Comparison of ENCODE assay signal across 8 mouse cellular contexts in the genomic region with DNA sequence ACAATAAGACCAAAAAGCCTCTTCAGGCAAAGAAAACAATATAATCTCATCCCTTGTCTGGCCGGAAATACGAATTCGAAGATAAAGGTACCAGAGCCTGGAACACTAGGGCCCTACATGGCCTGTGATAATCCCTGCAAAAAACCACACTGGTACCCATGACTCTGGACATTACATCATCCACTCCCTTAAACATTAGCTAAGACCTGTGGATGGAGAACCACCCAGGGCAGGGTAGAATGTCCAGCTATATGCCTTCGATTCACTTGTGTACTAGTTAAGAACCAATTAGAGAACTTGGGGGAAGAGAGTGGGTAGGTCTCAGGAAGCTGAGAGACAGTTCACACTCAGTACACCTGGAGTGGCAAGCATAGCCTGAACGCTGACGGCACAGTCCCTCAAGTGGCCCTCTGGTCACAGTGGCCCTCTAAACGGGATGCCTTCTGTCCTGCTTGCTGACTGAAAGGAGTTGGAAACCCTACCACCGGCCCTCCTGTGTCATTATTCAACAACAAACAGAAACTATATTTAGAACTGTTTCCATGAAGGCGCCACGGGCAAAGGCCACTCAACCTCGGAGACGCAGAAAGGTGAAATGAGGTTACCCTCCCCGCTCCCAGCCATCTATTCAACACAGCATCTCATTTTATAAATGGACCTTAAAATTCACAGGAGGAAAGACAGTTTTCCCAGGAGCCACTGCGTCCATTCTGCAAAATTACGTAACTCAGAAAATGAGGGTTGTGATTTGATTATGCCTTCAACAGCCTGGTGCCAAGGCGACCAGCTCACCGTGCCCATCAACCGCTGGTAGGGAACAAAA.
DNase-seq lines count a peak whose midpoint lies in the region; ATAC-seq lines count a peak whose summit lies in the region.

No protein-coding gene starts in this region.

- H3K4me3 ChIP-seq in hindbrain, embryonic 13.5 days, result no peak overlapping the region
- no peak overlapping the region for H3K4me3 ChIP-seq in hindbrain, embryonic 11.5 days (ENCODE audit: low read depth, low read length)
- no peak overlapping the region for H3K4me3 ChIP-seq in lung, embryonic 16.5 days (ENCODE audit: low read length)
- no peak overlapping the region for H3K4me3 ChIP-seq in forebrain, embryonic 16.5 days (replicated peaks; ENCODE audit: low read length)
- H3K4me3 ChIP-seq in midbrain, embryonic 15.5 days, result no peak overlapping the region

- H3K4me1 ChIP-seq in hindbrain, embryonic 13.5 days (replicated peaks), result peaks cover 62% of the 10 kb centered on the region
- H3K4me1 ChIP-seq in hindbrain, embryonic 11.5 days (replicated peaks; ENCODE audit: control insufficient read depth, insufficient read depth, low read length), result 0 out of 2 replicates have a peak, but pooled peaks cover 2% of the 10 kb centered on the region
- peaks cover 18% of the 10 kb centered on the region for H3K4me1 ChIP-seq in lung, embryonic 16.5 days (replicated peaks; ENCODE audit: control insufficient read depth, insufficient read depth, low read length)
- peaks cover 17% of the 10 kb centered on the region for H3K4me1 ChIP-seq in forebrain, embryonic 16.5 days (replicated peaks; ENCODE audit: control insufficient read depth, insufficient read depth, low read length)
- peaks cover 39% of the 10 kb centered on the region for H3K4me1 ChIP-seq in midbrain, embryonic 15.5 days

- ATAC-seq in hindbrain, embryonic 13.5 days (ENCODE audit: low FRiP score), result no peak
- no peak for ATAC-seq in hindbrain, embryonic 11.5 days (ENCODE audit: low FRiP score)
- peak; percentile 75; the same call in 1 of the 2 replicates for ATAC-seq in lung, embryonic 16.5 days (ENCODE audit: low read depth)
- ATAC-seq in forebrain, embryonic 16.5 days, result no peak
- no peak for ATAC-seq in midbrain, embryonic 15.5 days (replicated peaks)

- H3K27me3 ChIP-seq in hindbrain, embryonic 13.5 days, result no peaks in the 10 kb centered on the region
- H3K27me3 ChIP-seq in hindbrain, embryonic 11.5 days (ENCODE audit: control insufficient read depth, insufficient read depth, low read length), result no peaks in the 10 kb centered on the region
- H3K27me3 ChIP-seq in lung, embryonic 16.5 days (ENCODE audit: control insufficient read depth, insufficient read depth, low read depth, low read length), result no peaks in the 10 kb centered on the region
- H3K27me3 ChIP-seq in forebrain, embryonic 16.5 days (replicated peaks; ENCODE audit: control insufficient read depth, insufficient read depth, low read length), result no peaks in the 10 kb centered on the region
- no peaks in the 10 kb centered on the region for H3K27me3 ChIP-seq in midbrain, embryonic 15.5 days (replicated peaks)

- H3K36me3 ChIP-seq in hindbrain, embryonic 13.5 days, result peaks cover 24% of the 10 kb centered on the region
- H3K36me3 ChIP-seq in hindbrain, embryonic 11.5 days (ENCODE audit: control insufficient read depth, insufficient read depth, low read length), result no peaks in the 10 kb centered on the region
- no peaks in the 10 kb centered on the region for H3K36me3 ChIP-seq in lung, embryonic 16.5 days (ENCODE audit: control insufficient read depth, insufficient read depth, low read length)
- H3K36me3 ChIP-seq in forebrain, embryonic 16.5 days (ENCODE audit: control insufficient read depth, insufficient read depth), result no peaks in the 10 kb centered on the region; the same call in 1 of the 2 replicates
- H3K36me3 ChIP-seq in midbrain, embryonic 15.5 days (replicated peaks), result no peaks in the 10 kb centered on the region

- WGBS in hindbrain, embryonic 13.5 days, result 82% methylated on average over 18 of the region's 18 CpGs
- WGBS in hindbrain, embryonic 11.5 days, result 88% methylated on average over 18 of the region's 18 CpGs
- 57% methylated on average over 18 of the region's 18 CpGs for WGBS in lung, embryonic 16.5 days
- WGBS in forebrain, embryonic 16.5 days, result 82% methylated on average over 18 of the region's 18 CpGs
- 83% methylated on average over 18 of the region's 18 CpGs for WGBS in midbrain, embryonic 15.5 days

- intact Hi-C loops in heart, postnatal 25 days (cut with DNase I), result no loop called here

- H3K9ac ChIP-seq in hindbrain, embryonic 13.5 days, result no peak overlapping the region
- no peak overlapping the region for H3K9ac ChIP-seq in hindbrain, embryonic 11.5 days (ENCODE audit: low read depth, low read length)
- H3K9ac ChIP-seq in lung, embryonic 16.5 days (ENCODE audit: low read length), result no peak overlapping the region
- H3K9ac ChIP-seq in forebrain, embryonic 16.5 days (replicated peaks; ENCODE audit: low read depth, low read length), result no peak overlapping the region
- H3K9ac ChIP-seq in midbrain, embryonic 15.5 days, result no peak overlapping the region

- no peak for DNase-seq in hindbrain, embryonic 11.5 days (ENCODE audit: low spot score)
- DNase-seq in gastrocnemius, adult 8-10 months (ENCODE audit: low spot score in 2 of 2), result peak; percentile 39 to 65
- DNase-seq in heart, postnatal 25 days (ENCODE audit: low spot score), result peak; percentile 35
- no peak for DNase-seq in spleen, postnatal 36 days (ENCODE audit: low spot score in 2 of 2)

- H3K27ac ChIP-seq in hindbrain, embryonic 13.5 days, result 0 out of 2 replicates have a peak overlapping the region, but pooled peaks have one; percentile 4
- H3K27ac ChIP-seq in hindbrain, embryonic 11.5 days (ENCODE audit: low read depth, low read length), result no peak overlapping the region
- H3K27ac ChIP-seq in lung, embryonic 16.5 days (ENCODE audit: low read length), result peak overlapping the region; percentile 82
- no peak overlapping the region for H3K27ac ChIP-seq in forebrain, embryonic 16.5 days (ENCODE audit: low read length)
- H3K27ac ChIP-seq in midbrain, embryonic 15.5 days, result no peak overlapping the region

- no peaks in the 10 kb centered on the region for H3K9me3 ChIP-seq in hindbrain, embryonic 13.5 days
- H3K9me3 ChIP-seq in hindbrain, embryonic 11.5 days (ENCODE audit: control insufficient read depth, low read length), result no peaks in the 10 kb centered on the region
- H3K9me3 ChIP-seq in lung, embryonic 16.5 days (ENCODE audit: control insufficient read depth, low read length), result no peaks in the 10 kb centered on the region
- no peaks in the 10 kb centered on the region for H3K9me3 ChIP-seq in forebrain, embryonic 16.5 days (ENCODE audit: control insufficient read depth, low read length)
- no peaks in the 10 kb centered on the region for H3K9me3 ChIP-seq in midbrain, embryonic 15.5 days

- no peak overlapping the region for H3K4me2 ChIP-seq in hindbrain, embryonic 13.5 days
- H3K4me2 ChIP-seq in hindbrain, embryonic 11.5 days (replicated peaks; ENCODE audit: low read depth, low read length), result no peak overlapping the region
- peak overlapping the region; percentile 16; the same call in 1 of the 2 replicates for H3K4me2 ChIP-seq in lung, embryonic 16.5 days (ENCODE audit: low read depth, low read length)
- H3K4me2 ChIP-seq in forebrain, embryonic 16.5 days (ENCODE audit: low read length), result no peak overlapping the region
- H3K4me2 ChIP-seq in midbrain, embryonic 15.5 days, result no peak overlapping the region

Comparison
In these comparisons a context has a peak if more than half of its experiments do, and no peak if none do; other contexts are left out.
1. H3K27ac ChIP-seq: peak in hindbrain, embryonic 13.5 days (single experiment) and lung, embryonic 16.5 days (single experiment); none in hindbrain, embryonic 11.5 days (single experiment), forebrain, embryonic 16.5 days (single experiment) and midbrain, embryonic 15.5 days (single experiment).
2. DNase-seq: peak in gastrocnemius, adult 8-10 months (2 of 2) and heart, postnatal 25 days (single experiment); none in hindbrain, embryonic 11.5 days (single experiment) and spleen, postnatal 36 days (0 of 2).